Mouse (Mus musculus) c-Kit-positive CD71-positive TER-119-negative erythroid progenitor cells, embryonic 14.5 days (primary cell): ENCODE results near the gene Trim25.
"Not testable (repeated sequence)": the region's sequence is repeated elsewhere in the genome, so short reads cannot be mapped to it uniquely, and the experiment has no call there.

Source experiments
- DNase-seq: peaks from one replicate; pipeline ENCODE4 v3.0.0-alpha.2; 2013; ENCODE audit warnings: low read depth

Trim25 gene

GRCm38 (mm10) chr11:89024181-89024881 lies 25.2 kb downstream of the Trim25 start:
- no peak for DNase-seq

- no peak for DNase-seq
These were observed 26.4 kb downstream of the Trim25 start for GRCm38 (mm10) chr11:89025603-89026002.

- no peak for DNase-seq
These were observed 26.9 kb downstream of the Trim25 start for GRCm38 (mm10) chr11:89026117-89026516.

GRCm38 (mm10) chr11:89027955-89028361 lies 28.8 kb downstream of the Trim25 start:
- peak; percentile 40 for DNase-seq

GRCm38 (mm10) chr11:89028871-89029405 lies 29.8 kb downstream of the Trim25 start:
- peak; percentile 55 for DNase-seq

GRCm38 (mm10) chr11:89030552-89030951 lies 31.4 kb downstream of the Trim25 start:
- no peak for DNase-seq

GRCm38 (mm10) chr11:89031189-89031588 lies 32.0 kb downstream of the Trim25 start:
- DNase-seq = no peak

- DNase-seq = no peak
These were observed 35.4 kb downstream of the Trim25 start for GRCm38 (mm10) chr11:89034592-89034991.

GRCm38 (mm10) chr11:89035552-89035951 lies 36.4 kb downstream of the Trim25 start:
- DNase-seq = no peak

GRCm38 (mm10) chr11:89038496-89038895 lies 39.3 kb downstream of the Trim25 start:
- DNase-seq = no peak

GRCm38 (mm10) chr11:89039325-89039724 lies 40.1 kb downstream of the Trim25 start:
- no peak for DNase-seq

- DNase-seq = not testable (repeated sequence)
These were observed 41.9 kb downstream of the Trim25 start for GRCm38 (mm10) chr11:89041073-89041472.

- DNase-seq = no peak
These were observed 43.9 kb downstream of the Trim25 start for GRCm38 (mm10) chr11:89043046-89043445.

GRCm38 (mm10) chr11:89045501-89045900 lies 46.3 kb downstream of the Trim25 start:
- DNase-seq = not testable (repeated sequence)

GRCm38 (mm10) chr11:89046021-89046420 lies 46.8 kb downstream of the Trim25 start:
- no peak for DNase-seq

GRCm38 (mm10) chr11:89051767-89052166 lies 52.6 kb downstream of the Trim25 start:
- DNase-seq = no peak

GRCm38 (mm10) chr11:89055931-89056690 lies 56.9 kb downstream of the Trim25 start:
- no peak for DNase-seq

- DNase-seq = no peak
These were observed 59.5 kb downstream of the Trim25 start for GRCm38 (mm10) chr11:89058515-89059270.

GRCm38 (mm10) chr11:89059919-89060422 lies 60.8 kb downstream of the Trim25 start:
- DNase-seq = no peak

- DNase-seq = peak; percentile 82
These were observed 61.4 kb downstream of the Trim25 start for GRCm38 (mm10) chr11:89060423-89061089.

- DNase-seq = no peak
These were observed 62.2 kb downstream of the Trim25 start for GRCm38 (mm10) chr11:89061362-89061761.

- no peak for DNase-seq
These were observed 65.1 kb downstream of the Trim25 start for GRCm38 (mm10) chr11:89064312-89064711.
